Mouse (Mus musculus) mesoderm, embryonic 11.5 days (tissue): Measurements from ENCODE around the gene Krt15.

Source experiments
- DNase-seq: peaks from one replicate; pipeline ENCODE4 v3.0.0-alpha.2; 2012; ENCODE audit warnings: low read depth, low spot score

The Krt15 gene

GRCm38 (mm10) chr11:100135731-100136130, at the start of gene Krt15:
Gene Krt15, minus strand, starts transcription at chr11:100135928.
- no peak for DNase-seq

GRCm38 (mm10) chr11:100181725-100182124, 46.0 kb upstream of the Krt15 start:
- no peak for DNase-seq

- no peak for DNase-seq
Observed at GRCm38 (mm10) chr11:100179260-100179659, 43.5 kb upstream of the Krt15 start.

DNA sequence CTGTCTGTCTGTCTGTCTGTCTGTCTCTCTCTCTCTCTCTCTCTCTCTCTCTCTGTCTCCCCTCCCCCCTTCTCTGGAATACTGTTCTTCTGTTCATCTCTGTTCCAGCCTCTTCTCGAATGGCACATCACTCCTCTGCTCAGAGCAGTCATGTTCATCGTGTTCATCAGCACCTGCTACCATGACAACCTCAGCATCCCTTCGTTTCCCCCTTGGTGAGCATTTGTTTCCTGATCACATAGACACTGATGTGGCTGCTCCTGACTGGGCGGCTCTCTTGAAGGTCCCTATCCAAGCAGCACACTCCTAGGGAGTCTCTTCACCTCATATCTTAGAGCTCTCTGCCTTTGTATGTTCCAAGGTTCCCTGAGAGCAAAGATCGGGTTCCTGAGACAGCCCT, 42.6 kb upstream of the Krt15 start:
- DNase-seq: no peak

DNA sequence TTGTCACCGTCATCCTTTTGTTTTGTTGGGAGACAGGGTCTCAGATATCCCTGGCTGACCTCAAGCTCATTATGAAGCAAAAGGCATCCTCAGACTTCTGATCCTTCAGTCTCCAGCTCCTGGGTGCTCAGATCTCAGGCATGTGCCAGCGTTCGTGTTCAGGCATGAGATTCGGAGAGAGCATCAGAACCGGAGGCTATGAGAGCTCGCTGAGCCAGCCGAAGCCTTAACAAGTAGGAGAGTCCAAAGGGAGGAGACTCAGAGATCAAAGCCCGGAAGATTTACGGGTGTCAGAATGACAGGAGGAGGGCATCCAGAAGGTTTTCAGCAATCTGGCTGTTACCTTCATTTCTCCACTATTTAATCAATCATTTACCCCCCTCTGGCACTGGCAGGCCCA, 41.1 kb upstream of the Krt15 start:
- no peak for DNase-seq

DNA sequence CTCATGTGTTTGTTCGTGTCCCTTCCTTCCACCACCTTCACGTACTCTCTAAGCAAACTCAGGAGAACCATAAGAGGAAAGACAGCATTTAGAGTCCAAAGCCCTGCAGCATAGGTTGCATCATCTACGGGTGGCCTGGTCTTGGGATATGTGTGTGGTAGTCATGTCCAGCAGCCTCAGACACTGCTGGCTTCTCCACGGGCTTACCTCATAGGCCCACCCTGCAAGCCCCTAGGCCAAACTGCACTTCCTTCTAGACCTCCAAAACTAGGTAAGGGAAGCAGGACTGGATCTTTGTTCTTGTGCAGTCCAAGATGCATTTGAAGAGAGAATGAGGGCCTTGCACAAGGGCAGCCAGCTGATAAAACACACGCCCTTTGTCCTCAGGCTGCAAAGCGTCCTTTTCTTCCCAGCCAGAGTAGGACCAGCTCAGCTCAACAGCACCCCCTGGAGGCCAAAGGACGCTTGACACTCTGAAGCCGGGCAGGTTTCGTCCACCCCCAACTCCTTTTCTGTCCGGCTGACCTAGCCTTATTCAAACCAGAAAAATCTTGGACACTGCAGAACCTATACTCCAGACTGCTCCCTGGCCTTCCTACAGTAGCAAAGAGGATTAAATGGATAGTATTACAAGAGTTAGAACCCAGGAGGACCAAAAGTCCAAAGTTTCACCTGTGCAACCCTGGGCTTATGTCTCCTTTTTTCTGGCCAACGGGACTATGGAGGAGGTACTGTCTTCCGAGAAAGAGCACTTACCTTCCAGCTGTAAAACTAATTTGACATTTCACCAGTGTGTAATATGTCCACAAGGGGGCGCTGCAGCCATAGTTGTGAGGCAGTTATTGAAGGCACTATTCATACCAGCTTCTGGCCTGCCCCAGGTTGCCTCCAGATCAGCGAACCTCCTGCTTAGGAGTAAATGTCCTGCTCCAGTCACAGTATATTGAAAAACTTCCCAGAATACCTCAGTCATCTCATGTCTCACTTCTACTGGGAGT, 33.3 kb upstream of the Krt15 start:
- DNase-seq: peak; percentile 86

DNA sequence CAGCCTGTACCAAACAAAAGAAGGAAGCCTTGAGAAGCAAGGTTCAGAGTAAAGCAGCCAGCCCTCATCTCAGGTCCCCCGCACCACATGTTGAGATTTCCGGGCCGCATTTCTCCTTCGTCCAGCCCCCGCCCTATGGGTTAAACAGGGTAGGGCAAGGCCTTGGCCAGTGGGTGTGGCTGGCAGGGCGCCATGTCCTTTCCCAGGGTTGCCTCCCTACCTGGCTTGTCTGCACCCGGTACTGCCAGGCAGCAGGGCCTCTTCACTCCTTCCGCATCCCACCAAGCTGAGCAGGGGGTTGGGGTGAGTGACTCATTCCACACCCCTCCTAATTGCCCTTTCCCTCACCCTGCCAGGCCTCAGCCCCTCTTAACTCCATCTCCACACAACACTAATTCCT, 32.3 kb upstream of the Krt15 start:
- no peak for DNase-seq

- no peak for DNase-seq
Observed at GRCm38 (mm10) chr11:100164392-100164791, 28.7 kb upstream of the Krt15 start.

DNA sequence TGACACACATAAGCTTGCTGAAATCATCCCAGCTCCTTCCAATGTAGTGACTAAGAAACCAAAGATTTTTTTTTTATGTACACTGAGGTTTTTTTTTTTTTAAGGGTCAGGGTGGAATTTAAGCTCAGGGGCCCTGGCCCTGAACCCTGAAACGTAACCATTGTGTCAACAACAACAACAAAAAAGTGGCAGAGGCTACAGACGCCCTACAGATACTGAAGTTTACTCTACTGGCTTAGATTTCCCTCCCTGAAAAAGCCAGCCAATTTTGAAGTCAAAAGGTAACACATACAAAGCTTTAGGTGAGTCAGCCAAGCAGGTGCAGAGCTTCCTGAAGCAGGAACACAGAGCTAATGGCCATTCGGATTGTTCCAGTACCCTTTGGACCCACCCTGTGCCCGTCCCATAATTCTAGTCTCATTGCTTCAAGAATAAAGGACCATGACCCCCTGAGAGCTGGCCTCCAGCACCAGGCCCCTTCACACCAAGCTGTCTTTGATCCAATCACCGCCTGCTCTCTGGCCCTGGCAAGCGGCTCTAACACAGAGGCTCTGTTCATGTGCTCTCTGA, 22.3 kb upstream of the Krt15 start:
- no peak for DNase-seq

- no peak for DNase-seq
Observed at GRCm38 (mm10) chr11:100157331-100157730, 21.6 kb upstream of the Krt15 start.

DNA sequence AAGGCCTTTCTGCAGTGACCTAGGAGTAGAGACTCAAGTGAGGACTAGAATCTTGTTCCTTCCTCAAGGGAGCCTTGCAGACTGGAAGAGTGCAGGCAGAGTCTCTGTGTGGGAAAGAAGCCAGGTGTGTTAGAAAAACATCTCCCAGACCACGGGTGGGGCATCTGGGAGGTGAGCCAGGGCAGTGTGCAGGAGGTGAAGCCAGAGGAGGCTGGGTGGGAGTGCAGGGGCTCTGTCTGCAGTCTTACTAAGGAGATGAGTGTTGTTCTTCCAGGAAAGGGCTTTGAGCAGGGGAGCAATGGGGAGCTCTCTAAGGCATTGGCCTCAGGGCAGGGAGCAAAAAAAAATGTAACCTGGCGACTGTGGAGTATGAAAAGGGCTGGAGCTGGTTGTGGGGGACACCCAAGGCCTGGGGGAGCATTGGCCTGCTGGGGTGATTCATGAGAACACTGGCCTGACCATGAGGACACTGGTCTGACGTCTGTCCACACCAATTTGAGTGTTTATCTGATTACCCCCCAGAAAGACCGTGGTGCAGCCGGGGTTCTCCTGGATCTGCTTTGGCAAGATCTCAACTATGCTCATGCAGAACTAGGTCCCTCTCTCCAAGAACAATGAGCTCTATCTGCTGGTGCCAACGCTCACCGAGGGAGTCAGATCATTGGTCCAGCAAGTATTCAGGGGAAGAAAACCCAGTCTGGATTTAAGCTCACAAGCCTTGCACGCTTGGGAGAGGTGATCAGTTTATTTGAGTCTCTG, 19.9 kb upstream of the Krt15 start:
- no peak for DNase-seq

DNA sequence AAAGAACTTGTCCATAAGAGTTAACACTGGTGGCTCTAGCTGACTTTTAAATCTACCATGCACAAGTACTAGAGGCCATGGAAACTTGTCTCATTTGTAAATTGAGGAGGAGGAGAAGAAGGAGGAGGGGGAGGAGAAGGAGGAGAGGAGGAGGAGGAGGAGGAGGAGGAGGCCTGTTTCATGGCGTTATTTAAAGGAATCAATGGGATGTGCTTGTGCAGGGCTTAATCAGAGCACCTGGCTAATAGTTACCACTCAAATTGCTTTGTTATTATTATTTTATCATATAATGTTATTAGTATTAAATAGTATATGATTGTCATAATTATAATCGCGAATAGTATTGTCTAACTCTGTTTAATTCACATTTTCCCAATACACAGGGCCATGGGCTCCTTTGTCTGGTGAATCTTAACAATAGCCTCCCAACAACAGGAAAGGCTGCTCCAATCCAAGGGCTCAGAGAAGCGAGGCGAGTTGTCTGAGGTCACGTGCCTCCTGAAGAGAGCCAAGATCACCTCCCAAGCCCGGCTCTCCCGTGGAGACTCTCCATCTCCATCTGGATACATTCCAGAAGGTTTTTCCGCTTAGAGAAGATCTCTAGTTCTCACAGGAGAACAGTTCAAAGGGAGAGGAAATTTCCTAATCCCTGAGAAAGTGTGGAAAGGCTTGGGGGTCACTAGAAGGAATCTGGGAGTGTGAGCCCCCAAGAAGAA, 13.0 kb upstream of the Krt15 start, which contains the start of gene Krt19:
Gene Krt19, minus strand, starts transcription at position 51 of the 716 bp plus-strand sequence.
- DNase-seq: no peak

GRCm38 (mm10) chr11:100147566-100148353, 12.0 kb upstream of the Krt15 start:
- peak; percentile 23 for DNase-seq

- peak; percentile 31 for DNase-seq
Observed at GRCm38 (mm10) chr11:100145858-100146560, 10.3 kb upstream of the Krt15 start.

DNA sequence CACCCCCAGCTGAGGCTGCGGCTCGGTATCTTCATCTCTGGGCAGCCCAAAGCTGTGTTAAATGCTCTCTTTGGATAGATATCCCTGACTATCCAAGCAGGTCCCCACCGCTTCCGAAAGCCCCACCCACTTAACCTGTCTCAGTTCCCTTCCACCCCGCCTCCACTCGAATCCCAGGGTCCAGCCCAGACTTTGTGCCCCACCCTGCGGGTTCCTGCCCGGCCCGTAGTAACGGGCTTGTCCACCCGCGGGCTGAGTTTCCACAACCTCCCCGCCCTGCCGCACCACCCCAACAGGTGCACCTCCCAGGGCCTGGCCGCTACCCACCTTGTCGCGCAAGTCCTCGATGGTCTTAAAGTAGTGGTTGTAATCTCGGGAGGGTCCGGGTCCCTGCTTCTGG, 9.4 kb upstream of the Krt15 start:
- no peak for DNase-seq

GRCm38 (mm10) chr11:100140966-100141365, 5.2 kb upstream of the Krt15 start:
- DNase-seq: no peak

DNA sequence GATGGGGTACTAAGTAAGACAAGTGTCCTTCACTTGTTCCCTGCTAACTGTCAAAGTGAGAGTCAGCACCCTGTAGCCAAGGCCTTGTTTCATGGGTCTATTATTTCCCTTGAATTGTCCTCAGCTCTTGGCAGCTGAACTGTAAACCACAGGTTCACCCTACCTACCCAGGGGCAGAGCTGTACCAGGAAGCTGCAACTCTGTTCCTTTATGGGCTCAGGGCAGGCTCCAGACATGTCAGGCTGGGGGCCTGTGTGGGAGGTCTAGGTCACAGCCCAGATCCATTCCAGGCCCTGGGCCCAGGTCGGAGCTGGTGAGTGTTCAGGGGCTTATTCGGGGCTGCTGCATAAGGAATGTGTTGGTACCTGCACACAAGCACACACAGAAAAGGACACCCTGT, 3.7 kb upstream of the Krt15 start:
- no peak for DNase-seq

GRCm38 (mm10) chr11:100138809-100139208, 3.1 kb upstream of the Krt15 start:
- DNase-seq: no peak

DNA sequence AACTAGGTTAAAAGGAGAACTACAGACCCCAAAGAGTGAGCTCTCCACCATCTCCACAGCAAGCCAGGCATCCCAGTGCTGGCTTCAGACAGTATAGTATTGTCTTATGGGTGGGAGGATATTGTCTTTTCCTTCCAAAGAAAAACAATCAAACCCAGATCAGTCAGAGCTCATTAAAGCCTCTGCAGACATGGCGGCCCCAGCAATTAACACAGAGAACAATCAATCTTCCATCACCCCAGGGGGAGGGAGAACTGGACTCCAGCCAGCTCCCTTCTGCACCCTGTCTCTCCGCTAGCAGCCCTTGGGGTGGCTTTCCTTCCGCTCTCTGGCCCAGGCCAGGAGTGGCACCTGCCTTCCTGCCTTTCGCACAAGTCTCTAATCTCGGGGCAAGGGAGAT, 2.0 kb upstream of the Krt15 start:
- DNase-seq: no peak

DNA sequence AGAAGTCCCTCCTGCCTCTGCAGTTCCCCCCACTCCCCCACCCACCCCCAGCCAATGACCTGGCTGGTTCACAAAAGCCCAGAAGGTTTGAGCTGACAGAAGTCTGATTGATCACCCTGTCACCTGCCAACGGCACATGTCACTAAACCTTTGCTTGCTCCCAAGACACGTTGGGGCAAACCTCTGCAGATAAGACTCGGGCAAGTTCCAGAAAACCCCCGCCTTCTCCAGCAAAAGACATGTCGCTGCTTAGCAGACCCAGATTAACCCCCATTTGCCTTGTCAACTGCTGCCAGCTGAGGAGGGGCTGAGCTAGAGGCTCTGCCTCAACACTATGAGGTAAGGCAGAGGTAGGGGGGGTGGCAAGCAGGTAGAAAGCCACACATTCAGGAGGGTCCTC, 831 bp upstream of the Krt15 start:
- no peak for DNase-seq
